Mouse (Mus musculus): ENCODE data around the gene Slc13a2.

Gene Slc13a2

GRCm38 (mm10) chr11:78353081-78353480, 68.9 kb downstream of the Slc13a2 start:
- DNase-seq (ENCODE audit: low spot score) = no peak

- DNase-seq (ENCODE audit: low spot score) = no peak
These were observed 72.3 kb downstream of the Slc13a2 start for GRCm38 (mm10) chr11:78349441-78350358.

- DNase-seq (ENCODE audit: low spot score) = no peak
These were observed 73.5 kb downstream of the Slc13a2 start for GRCm38 (mm10) chr11:78348474-78348873.

DNA sequence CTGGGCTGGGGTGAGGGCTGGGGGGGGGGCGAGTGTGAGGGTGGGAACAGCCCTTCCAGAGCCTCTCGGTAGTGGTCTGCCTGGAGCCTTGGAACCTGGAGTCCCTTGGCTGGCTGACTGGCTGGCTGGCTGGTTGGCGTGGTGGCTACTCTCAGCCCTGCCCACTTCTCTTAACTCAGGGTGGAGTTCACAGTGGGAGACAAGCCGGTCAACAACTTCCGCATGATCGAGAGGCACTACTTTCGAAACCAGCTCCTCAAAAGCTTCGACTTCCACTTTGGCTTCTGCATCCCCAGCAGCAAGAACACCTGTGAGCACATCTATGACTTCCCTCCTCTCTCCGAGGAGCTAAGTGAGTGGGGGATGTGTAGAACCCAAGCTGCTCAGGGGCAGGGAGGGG, 74.1 kb downstream of the Slc13a2 start:
- no peak for DNase-seq (ENCODE audit: low spot score)

Measured in urinary bladder, postnatal 14 days (tissue).